Mouse (Mus musculus) CD4-positive helper T cell, adult 2 months (primary cell): Measurements from ENCODE around the gene Sdk2.
A peak's percentile ranks its signal among the peaks of the same experiment; 100 is the strongest.

Experiments
- DNase-seq: peaks from one replicate; pipeline ENCODE4 v3.0.0-alpha.2; 2012; ENCODE audit warnings: low read depth, missing footprints, low spot score

The Sdk2 gene

GRCm38 (mm10) chr11:113764132-113764849 lies 302.6 kb downstream of the Sdk2 start:
- no peak for DNase-seq

DNA sequence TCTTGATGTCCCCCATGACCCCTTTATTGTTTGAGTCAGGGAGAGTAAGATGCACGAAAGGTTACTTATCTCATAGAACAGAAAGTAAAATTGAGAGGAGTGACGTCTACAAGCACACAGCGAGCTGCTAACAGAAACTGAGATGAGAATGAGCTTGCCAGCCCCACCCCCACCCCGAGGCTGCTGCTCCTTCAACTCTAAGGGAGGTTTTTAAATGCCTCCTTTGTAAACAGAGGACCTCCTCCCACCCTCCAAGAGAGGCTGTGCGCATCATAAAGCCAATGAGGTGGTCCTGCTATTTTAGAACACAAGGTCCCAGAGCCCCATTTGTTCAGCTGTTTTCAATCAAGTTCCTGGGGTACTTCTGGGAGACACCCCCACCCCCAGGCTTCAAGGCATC lies 303.4 kb downstream of the Sdk2 start:
- DNase-seq = peak; percentile 65

- DNase-seq = peak; percentile 35
Measured at GRCm38 (mm10) chr11:113762136-113762797, 304.6 kb downstream of the Sdk2 start.

GRCm38 (mm10) chr11:113761646-113762045 lies 305.2 kb downstream of the Sdk2 start:
- no peak for DNase-seq

- no peak for DNase-seq
Measured at GRCm38 (mm10) chr11:113760476-113760875, 306.4 kb downstream of the Sdk2 start.

DNA sequence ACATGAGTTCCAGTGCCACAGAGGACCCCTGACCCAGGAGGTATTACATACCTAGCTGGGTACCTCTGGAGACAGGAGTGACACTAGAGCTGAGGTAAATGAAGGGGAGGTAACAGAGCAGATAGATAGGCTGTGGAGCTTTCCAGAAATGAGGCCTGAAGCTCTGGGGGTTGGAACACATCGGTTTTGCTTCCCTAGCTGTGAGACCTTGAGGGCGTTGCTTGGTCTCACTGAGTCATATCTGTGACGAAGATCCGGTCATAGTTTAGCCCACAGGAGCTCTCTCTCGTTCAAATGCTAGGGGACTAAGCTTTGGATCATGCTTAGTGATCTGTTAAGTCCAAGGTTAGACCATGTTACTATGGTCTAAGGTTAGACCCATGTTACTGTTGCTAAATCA lies 308.0 kb downstream of the Sdk2 start:
- no peak for DNase-seq

GRCm38 (mm10) chr11:113756578-113756977 lies 310.3 kb downstream of the Sdk2 start:
- DNase-seq = no peak

GRCm38 (mm10) chr11:113755878-113756277 lies 311.0 kb downstream of the Sdk2 start:
- no peak for DNase-seq

DNA sequence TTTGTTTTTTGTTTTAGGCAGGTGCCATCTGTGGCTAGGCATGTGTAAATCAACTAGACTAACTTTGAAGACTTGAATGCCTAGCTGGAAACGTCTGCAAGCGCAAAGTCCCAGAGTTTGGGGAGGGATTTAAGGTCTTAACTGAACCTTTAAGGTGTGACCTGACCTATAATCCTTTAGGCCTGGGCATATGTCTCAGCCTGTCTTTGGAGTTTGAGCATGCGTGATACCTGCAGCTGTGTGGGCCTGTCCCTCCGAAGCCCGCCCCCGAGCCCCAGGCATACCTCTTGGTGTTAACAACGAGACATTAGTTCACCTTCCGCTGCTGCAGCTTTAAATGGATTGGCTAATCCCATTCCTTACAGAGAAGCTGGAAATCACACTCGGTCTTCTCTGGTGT lies 312.0 kb downstream of the Sdk2 start:
- DNase-seq = no peak

DNA sequence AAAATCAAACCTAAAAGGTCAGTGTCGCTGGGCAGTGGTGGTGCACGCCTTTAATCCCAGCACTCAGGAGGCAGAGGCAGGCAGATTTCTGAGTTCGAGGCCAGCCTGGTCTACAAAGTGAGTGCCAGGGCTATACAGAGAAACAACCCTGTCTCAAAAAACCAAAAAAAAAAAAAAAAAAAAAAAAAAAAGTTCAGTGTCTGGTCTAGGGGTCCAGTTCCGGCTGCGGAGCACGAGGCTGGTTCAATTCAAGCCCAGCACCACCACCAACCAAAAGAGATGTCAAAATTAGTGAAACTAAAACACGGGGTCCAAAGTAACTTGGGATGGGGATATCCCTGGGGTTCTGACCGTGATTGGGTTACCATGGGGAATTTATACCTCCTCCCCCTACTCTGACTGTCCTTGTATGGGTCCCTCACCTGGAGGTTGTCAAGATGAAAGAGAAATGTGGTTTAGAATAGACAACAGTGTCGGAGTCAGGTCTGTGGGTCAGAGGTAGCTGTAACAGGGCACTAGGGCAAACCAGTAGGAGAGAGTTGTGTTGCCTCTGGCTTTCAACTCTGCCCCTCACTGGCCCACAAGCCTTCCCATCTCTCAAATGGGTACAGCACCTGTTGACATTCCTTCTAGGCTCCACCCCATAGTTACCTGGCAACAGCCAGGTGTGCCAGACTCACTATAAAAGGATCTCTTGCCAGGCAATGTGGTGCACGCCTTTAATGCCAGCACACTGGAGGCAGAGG lies 314.0 kb downstream of the Sdk2 start:
- DNase-seq = no peak

DNA sequence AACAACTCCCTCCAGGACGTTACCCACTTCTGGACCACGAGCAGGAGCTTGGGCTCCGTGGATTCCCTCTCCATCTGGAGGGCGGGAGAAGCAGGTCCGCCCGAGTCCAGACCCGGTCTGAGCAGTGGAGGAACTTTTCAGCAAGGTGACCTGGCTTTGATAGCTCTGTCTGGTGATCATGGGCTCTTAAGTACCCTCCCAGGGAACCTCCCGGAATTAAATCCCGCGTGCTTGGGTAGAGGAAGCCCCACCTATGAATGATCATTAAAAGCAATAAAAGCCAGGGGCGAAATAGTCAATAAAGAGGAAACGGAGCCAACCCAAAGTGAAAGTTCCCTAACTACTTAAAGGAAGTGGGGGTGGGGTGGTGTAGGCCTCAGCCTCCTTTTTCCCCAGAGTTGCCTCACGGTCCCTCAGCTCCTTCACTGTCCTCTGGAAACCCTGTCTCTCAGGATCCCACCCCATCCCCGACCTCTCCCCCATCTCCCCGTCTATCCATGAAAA lies 314.6 kb downstream of the Sdk2 start:
- peak; percentile 62 for DNase-seq

DNA sequence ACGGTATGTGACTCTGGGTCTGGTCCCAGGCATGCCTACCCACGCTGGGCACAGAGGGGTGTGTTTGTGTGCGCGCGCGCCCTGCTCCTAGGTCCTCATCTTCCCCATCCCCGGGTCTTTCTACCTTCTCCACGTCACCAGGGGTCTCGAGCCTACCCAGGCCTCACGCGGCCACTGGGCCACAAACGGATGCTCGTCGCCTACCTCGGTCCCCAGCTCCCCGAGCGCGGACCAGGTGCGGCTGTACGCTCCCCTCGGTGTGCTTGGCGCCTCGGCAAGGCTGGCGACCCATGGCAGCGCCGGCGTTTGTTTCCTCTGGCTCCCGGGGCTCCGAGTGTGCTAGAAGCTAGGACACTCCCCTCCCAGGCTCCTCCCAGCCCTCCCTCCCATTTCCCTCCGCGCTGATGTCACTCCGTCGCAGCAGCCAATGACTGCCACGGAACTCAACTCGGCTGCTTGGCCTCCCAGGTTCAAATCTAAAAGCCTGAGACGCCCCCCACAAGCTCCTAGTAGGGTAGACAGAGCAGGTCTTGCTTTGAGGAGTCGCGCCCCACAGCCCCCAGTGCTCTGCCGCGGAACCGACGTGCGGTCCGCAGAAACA lies 315.3 kb downstream of the Sdk2 start, which contains the start of gene Cdc42ep4:
TSS of gene Cdc42ep4 (minus strand) at position 398 of the 601 bp plus-strand sequence.
- DNase-seq = peak; percentile 96

DNA sequence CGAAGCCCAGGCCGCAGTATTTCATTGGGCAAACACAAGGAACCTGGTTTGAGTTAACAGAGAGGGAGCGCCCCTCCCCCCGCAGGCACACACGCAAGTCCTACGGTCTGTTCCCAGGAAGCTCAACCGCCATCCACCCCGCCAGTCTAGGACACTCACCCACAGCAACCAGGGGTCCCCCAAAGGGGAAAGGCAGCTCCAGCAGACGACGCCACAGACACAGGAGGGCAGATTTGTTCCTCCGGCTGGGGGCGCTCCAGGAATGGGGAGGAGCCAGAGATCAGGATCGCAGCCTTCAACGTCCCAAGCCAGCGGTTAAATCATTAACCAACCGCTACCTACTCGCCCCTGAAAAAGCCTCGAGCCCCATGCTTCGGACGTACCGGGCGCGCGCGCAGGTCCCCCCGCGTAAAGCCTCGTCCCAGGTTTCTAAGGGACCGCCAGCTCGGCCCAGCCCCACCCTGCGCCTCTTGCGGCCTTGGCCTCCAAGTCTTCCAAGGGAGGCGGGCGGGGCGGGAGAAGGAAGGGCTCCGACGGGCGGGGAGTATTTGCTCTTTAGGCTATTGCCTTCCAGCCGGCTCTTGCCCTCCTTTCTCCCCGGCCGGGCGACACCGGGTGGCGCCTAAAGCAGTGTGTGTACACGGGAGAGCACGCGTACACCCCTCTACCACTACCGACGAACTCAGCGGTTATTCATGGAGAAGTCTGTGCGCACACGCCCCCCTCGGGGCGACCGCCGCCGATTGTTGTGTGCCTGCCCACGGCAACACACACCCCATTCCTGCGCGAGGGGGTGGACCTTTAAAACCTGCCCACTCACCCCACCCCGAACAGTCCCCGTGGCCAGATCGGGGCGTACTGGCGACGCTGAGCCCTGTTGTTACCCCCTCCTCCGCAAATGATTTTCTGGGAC lies 316.0 kb downstream of the Sdk2 start:
- DNase-seq = peak; percentile 73

GRCm38 (mm10) chr11:113749749-113750351 lies 317.0 kb downstream of the Sdk2 start:
- DNase-seq = no peak

- no peak for DNase-seq
Measured at GRCm38 (mm10) chr11:113748797-113749521, 317.9 kb downstream of the Sdk2 start.

- no peak for DNase-seq
Measured at GRCm38 (mm10) chr11:113747725-113748380, 319.0 kb downstream of the Sdk2 start.

GRCm38 (mm10) chr11:113747056-113747455 lies 319.8 kb downstream of the Sdk2 start:
- peak; percentile 38 for DNase-seq

DNA sequence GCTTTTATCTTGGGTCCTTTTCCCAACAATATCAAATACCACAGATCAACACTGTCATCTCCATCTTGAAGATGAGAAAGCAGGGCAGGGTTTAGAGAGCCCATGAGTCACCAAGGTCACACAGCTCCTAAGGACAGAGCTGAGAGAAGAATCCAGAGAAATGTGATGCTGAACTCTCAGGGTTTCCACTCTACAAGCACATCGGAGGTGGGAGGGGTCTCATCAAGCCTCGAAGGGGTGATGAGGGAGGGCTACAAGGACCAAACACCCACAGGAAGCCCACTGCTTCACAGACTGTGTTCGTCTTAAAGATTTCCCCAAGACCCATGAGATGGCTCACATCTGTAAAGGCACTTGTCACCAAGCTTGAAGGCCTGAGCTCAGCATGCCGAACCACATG lies 320.9 kb downstream of the Sdk2 start:
- DNase-seq = no peak

DNA sequence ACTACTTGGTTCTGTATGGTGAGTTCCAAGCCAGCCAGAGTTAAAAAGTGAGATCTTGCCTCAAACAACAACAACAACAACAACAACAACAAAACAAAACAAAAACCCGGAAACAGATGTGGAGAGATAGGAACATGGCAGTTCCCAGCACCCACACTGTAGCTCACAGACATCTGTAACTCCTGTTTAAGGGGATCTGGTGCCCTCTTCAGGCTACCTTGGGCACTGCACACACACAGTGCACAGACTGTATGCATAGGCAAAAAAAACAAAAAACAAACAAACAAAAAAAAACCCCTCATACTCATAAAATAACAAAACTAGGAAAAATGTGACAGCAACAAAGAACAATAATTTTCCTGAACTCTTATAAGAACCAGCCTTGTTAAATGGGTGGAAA lies 323.8 kb downstream of the Sdk2 start:
- DNase-seq = no peak
